Mouse (Mus musculus) retina, adult 2 months (tissue): ENCODE data around the gene Supt6.

Source experiments
- DNase-seq: peaks from one replicate; pipeline ENCODE4 v3.0.0-alpha.2; 2012; ENCODE audit warnings: low read depth, low spot score

Supt6 gene

DNA sequence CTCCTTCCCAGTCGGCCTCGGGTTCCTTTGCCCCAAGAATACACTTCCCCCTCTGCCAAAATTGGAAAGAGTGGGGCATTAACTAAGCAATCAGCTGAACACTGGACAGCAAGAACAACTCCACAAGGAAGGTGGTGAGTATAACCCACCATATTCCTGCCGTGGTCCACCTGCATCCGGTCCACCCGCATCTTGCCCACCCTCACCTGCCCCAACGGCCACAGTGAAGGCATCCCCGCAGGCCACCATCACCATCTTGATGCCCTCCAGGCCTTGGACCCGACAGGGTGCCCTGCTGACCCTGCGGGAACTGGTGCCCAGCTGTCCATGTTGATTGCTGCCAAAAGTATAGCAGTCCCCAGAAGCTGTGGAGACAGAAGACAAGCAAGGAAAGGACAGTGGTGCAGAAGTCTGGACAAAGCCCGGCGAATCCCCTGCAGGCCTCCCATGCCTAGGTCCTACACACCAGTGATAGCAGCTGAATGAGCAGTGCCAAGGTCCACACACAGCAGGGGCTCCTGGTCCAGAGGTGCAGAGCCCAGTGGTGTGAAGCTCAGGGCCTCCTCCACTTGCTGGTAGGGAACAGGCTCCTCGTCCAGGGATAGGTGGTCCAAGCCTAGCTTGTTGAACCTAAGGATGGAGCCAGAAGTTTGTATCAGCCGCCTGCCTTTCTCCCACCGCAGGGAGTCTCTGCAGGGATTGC is 78.4 kb downstream of the Supt6 start:
- no peak for DNase-seq

DNA sequence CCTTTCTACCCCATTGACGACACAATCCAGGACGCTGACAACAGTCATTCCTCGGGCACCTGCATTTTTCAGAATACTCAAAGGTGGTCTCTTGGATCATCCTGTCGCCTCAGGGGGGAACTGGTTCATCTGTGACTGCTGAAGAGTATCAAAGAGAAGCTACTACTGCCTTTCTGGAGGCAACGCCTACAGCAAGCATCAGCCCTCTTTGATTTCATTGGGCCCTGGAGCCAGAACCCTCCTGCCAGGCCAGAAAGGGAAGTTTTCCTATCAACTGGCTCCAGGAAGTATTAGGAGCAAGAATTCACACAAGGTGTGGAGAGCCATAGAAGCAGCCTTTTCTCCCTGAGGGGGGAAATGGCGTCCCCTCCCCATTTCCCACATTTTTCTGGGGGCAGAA is 79.1 kb downstream of the Supt6 start:
- DNase-seq: no peak

GRCm38 (mm10) chr11:78166161-78166560 is 79.6 kb downstream of the Supt6 start:
- DNase-seq: no peak

- no peak for DNase-seq
Observed at GRCm38 (mm10) chr11:78165761-78166109, 80.1 kb downstream of the Supt6 start.

- peak; percentile 49 for DNase-seq
Observed at GRCm38 (mm10) chr11:78164924-78165760, 80.6 kb downstream of the Supt6 start, which contains the start of gene Traf4. Traf4 (minus strand) TSS chr11:78165589.

DNA sequence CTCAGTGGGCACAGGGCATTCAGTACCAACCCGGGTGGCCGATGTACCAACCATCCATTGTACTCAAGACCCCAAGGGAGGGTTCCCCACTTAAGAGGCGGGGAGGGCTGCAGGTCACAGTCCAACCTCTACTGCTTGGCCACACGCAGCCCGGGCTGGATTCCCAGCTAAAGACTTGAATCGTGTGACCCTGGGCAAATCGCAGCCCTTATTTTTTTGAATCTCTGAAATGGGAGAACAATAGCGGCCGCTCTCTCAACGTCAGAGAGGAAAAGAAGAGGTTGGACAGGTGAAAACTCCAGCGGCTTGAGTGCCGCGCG is 81.2 kb downstream of the Supt6 start:
- no peak for DNase-seq

- DNase-seq: no peak
Observed at GRCm38 (mm10) chr11:78163681-78164603, 81.8 kb downstream of the Supt6 start.

GRCm38 (mm10) chr11:78163045-78163444 is 82.7 kb downstream of the Supt6 start:
- no peak for DNase-seq

GRCm38 (mm10) chr11:78162504-78162903 is 83.3 kb downstream of the Supt6 start:
- no peak for DNase-seq

DNA sequence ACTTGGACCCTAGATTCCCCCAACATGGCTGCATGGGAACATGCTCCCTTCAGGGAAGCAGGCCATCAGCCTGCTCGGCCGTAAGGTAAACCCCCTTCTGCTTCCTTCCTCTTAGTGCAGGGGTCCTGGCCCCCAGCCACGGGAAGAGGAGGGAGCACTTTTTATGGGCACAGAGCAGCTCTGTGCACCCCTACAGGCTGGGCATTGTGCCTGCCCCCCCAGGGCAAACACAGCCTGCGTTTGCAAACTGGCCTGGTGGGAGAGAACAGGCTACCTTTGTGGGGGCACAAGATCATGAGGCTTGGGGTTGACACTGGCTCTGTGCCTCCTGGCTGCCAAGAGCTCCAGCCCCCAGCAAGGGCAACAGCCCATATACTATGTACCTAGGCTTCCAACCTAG is 83.8 kb downstream of the Supt6 start:
- no peak for DNase-seq

- no peak for DNase-seq
Observed at GRCm38 (mm10) chr11:78161169-78161568, 84.6 kb downstream of the Supt6 start.

DNA sequence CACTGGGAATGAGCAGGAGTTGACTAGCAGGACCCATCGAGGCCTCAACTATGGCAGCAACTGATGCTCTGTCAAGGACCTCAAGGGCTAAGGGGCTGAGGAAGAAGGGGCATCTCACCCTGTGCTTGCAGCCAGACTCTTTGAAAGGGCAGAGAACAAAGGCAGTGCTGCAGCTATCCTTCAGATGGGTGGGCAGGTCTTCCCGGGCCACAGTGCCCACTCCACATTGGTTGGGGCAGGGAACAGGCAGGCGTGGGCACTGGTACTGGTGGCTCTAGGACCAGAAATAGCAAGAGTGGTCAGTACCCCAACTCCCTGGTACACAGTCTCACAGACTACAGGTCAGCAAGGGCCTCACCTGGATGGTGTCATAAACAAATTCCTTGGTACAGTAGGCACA is 85.1 kb downstream of the Supt6 start:
- no peak for DNase-seq

DNA sequence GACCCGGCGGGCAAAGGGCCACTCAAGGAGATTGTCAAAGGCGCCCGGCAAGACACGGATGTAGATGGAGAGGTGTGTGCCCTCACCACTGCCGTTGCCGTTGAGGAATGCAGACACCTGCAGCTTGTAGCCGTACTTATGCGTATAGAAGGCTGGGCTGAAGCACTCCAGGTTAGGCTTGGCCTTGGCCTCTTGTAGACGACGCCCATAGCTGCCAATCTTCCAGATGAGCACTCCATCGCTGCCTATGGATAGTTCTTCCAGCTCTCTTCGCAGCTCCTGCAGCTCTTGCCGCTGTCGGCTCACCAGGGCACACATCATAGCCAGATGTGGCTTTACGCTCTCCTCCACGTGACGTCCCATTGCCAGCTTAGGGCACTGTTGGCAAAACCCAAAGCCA is 85.6 kb downstream of the Supt6 start:
- DNase-seq: no peak

DNA sequence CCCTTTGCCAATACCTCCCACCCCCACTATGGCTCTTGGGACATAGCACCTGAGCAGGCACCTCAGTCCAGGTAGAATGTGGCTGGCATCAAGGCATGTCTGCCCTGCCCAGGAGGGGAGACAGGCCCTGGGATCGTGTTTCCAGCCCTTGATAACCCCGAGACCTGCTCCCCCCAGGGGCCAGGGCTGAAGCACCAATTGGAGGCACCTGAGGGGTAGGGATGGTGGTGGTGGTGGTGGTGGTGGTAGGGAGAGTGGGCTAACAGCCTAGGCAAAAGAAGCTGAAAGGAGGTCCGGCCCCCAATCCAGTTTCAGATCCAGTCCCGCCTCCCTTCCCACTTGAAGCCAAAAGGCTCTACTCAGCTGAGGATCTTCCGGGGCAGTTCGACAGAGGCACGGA is 86.2 kb downstream of the Supt6 start:
- no peak for DNase-seq

GRCm38 (mm10) chr11:78159096-78159495 is 86.7 kb downstream of the Supt6 start:
- peak; percentile 67 for DNase-seq
